Mouse (Mus musculus): ENCODE data around the gene Cux1.

DNA sequence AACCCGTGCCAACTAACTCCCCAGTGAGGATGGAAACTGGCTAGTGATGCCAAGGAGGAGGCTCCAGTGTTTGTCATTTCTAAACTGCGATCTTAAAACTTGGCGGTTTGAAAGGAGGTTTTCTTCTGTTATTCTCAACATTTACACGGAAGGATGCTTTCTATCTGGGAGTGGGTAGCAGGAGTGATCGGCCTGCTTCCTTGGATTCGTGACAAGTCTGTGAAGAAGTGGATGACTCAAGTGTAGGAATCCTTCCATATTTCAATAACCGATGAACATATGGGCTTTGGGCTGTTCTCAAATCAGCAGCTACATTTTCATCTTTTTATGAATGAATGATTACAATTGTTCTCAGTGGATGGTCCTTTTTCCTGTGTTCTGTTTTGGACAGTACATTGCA is 282.2 kb downstream of the Cux1 start:
- TF ChIP-seq POLR2A (IDR thresholded peaks at IDR 0.05; ENCODE audit: borderline replicate concordance, low read depth, low read length) (no peak), CTCF (IDR thresholded peaks at IDR 0.05; ENCODE audit: low read depth, low read length) (no peak)
